Mouse (Mus musculus) kidney, adult 2 months (tissue): ENCODE data around the gene Olfr1054. TPM values are rescaled to one million over a fixed set of nuclear protein-coding genes. Genes with fewer than 3 reads are reported as not detected.
"Not testable (repeated sequence)": the region's sequence is repeated elsewhere in the genome, so short reads cannot be mapped to it uniquely, and the experiment has no call there.

ENCODE experiments used
- DNase-seq: peaks from one replicate; pipeline ENCODE4 v3.0.0; 2021
- H3K27ac ChIP-seq: fragments of 200-500 bp; 2 replicates; pipeline ENCODE4 v1.5.1; 2012; ENCODE audit warnings: low read depth, low read length, control low read depth, inconsistent platforms; ENCODE audit not compliant: insufficient read depth
- H3K27me3 ChIP-seq: fragments of 200-500 bp; replicated peaks from 2 replicates; pipeline ENCODE4 v1.6.1; 2012; ENCODE audit warnings: mild to moderate bottlenecking, moderate library complexity, low read length, inconsistent platforms; ENCODE audit not compliant: control insufficient read depth, insufficient read depth
- H3K36me3 ChIP-seq: fragments of 200-500 bp; 2 replicates; pipeline ENCODE4 v1.6.1; 2012; ENCODE audit warnings: mild to moderate bottlenecking, moderate library complexity, low read length, inconsistent platforms; ENCODE audit not compliant: control insufficient read depth, insufficient read depth
- H3K4me1 ChIP-seq: fragments of 200-500 bp; 2 replicates; pipeline ENCODE4 v1.6.1; 2011; ENCODE audit warnings: low read length; ENCODE audit not compliant: control insufficient read depth, insufficient read depth
- H3K4me3 ChIP-seq: fragments of 200-500 bp; 2 replicates; pipeline ENCODE4 v1.5.1; 2011; ENCODE audit warnings: mild to moderate bottlenecking, low read depth, low read length, control low read depth; ENCODE audit not compliant: insufficient read depth
- CTCF ChIP-seq: fragments of 200-500 bp; conservative IDR thresholded peaks from 2 replicates; pipeline ENCODE4 v1.5.1; 2011; ENCODE audit warnings: low read depth, mild to moderate bottlenecking, control low read depth, low read length, moderate library complexity, mixed read lengths; ENCODE audit not compliant: insufficient read depth, insufficient read length
- POLR2A ChIP-seq: fragments of 200-500 bp; IDR thresholded peaks from one replicate; pipeline ENCODE4 v1.6.1; 2011; ENCODE audit warnings: low read depth, low read length, control low read depth
- WGBS: fragments of 180-500 bp; shearing (Covaris S2); methylation state at CpG from one replicate; pipeline ENCODE4 v1.1.7; 2018; 5-methylcytosine and 5-hydroxymethylcytosine counted together
- polyA plus RNA-seq: library from polyadenylated mRNA; depleted of rRNA; stranded (reverse); fragments of >200 nt; gene quantifications from 2 replicates; pipeline ENCODE4 v1.2.3, GENCODE M21; 2012; rRNA removed

Gene Olfr1054
- polyA plus RNA-seq = not detected in 2 replicates

- Histone ChIP-seq H3K36me3 (no peaks in the 10 kb centered on the region), H3K27me3 (no peaks in the 10 kb centered on the region), H3K27ac (no peak within 1 kb of the TSS), H3K4me1 (no peaks in the 10 kb centered on the region), H3K4me3 (no peak within 1 kb of the TSS)
- DNase-seq = no peak
- WGBS = 80% methylated on average over 3 of the region's 3 CpGs
- TF ChIP-seq CTCF (no peak), POLR2A (no peak)
These were observed at the start of gene Olfr1054 for GRCm38 (mm10) chr2:86335333-86335732. Gene Olfr1054, minus strand, starts transcription at chr2:86335433.

GRCm38 (mm10) chr2:86378293-86378692, 43.1 kb upstream of the Olfr1054 start, which contains the start of gene Olfr1057:
Gene Olfr1057, minus strand, starts transcription at chr2:86378393.
- no peaks in the 10 kb centered on the region for H3K4me1 ChIP-seq
- H3K27ac ChIP-seq = no peak within 1 kb of the TSS
- no peak within 1 kb of the TSS for H3K4me3 ChIP-seq
- no peaks in the 10 kb centered on the region for H3K27me3 ChIP-seq
- DNase-seq = no peak
- H3K36me3 ChIP-seq = no peaks in the 10 kb centered on the region
- TF ChIP-seq POLR2A (no peak), CTCF (no peak)

GRCm38 (mm10) chr2:86366342-86366741, 31.1 kb upstream of the Olfr1054 start:
- not testable (repeated sequence) for H3K27ac ChIP-seq, H3K4me1 ChIP-seq, H3K27me3 ChIP-seq, H3K4me3 ChIP-seq, H3K36me3 ChIP-seq, DNase-seq
- WGBS = 100% methylated on average over 1 of the region's 6 CpGs

- Histone ChIP-seq H3K4me1 (no peaks in the 10 kb centered on the region), H3K27ac (no peak within 1 kb of the TSS), H3K36me3 (no peaks in the 10 kb centered on the region), H3K27me3 (no peaks in the 10 kb centered on the region), H3K4me3 (no peak within 1 kb of the TSS)
- no peak for DNase-seq
- TF ChIP-seq POLR2A = no peak
- TF ChIP-seq CTCF = no peak
These were observed 27.1 kb upstream of the Olfr1054 start, which contains the start of gene Olfr1056 for GRCm38 (mm10) chr2:86362369-86362768. Gene Olfr1056, minus strand, starts transcription at chr2:86362469.

GRCm38 (mm10) chr2:86351751-86352150, 16.5 kb upstream of the Olfr1054 start:
- not testable (repeated sequence) for H3K27me3 ChIP-seq, H3K4me3 ChIP-seq, H3K27ac ChIP-seq, H3K36me3 ChIP-seq, DNase-seq, H3K4me1 ChIP-seq
- 94% methylated on average over 1 of the region's 1 CpGs for WGBS

GRCm38 (mm10) chr2:86350184-86350583, 15.0 kb upstream of the Olfr1054 start, which contains the start of gene Olfr1055:
Gene Olfr1055, minus strand, starts transcription at chr2:86350284.
- Histone ChIP-seq H3K27ac (no peak within 1 kb of the TSS), H3K27me3 (no peaks in the 10 kb centered on the region), H3K4me1 (no peaks in the 10 kb centered on the region), H3K4me3 (no peak within 1 kb of the TSS), H3K36me3 (no peaks in the 10 kb centered on the region)
- WGBS = 83% methylated on average over 5 of the region's 5 CpGs
- DNase-seq = no peak
- TF ChIP-seq POLR2A (no peak), CTCF (no peak)

- WGBS = 51% methylated on average over 3 of the region's 3 CpGs
- Histone ChIP-seq H3K4me3 (no peak within 1 kb of the TSS), H3K4me1 (no peaks in the 10 kb centered on the region), H3K36me3 (no peaks in the 10 kb centered on the region), H3K27me3 (no peaks in the 10 kb centered on the region), H3K27ac (no peak within 1 kb of the TSS)
- TF ChIP-seq CTCF (no peak), POLR2A (no peak)
- no peak for DNase-seq
These were observed 20.0 kb downstream of the Olfr1054 start, which contains the start of gene Olfr1053 for GRCm38 (mm10) chr2:86315184-86315583. Gene Olfr1053, minus strand, starts transcription at chr2:86315284.

GRCm38 (mm10) chr2:86292155-86292554, 43.1 kb downstream of the Olfr1054 start, which contains the start of gene Olfr1052:
Gene Olfr1052, plus strand, starts transcription at chr2:86292455.
- TF ChIP-seq CTCF (no peak), POLR2A (no peak)
- H3K4me1 ChIP-seq = no peaks in the 10 kb centered on the region
- no peak for DNase-seq
- H3K27me3 ChIP-seq = no peaks in the 10 kb centered on the region
- H3K36me3 ChIP-seq = no peaks in the 10 kb centered on the region
- H3K4me3 ChIP-seq = no peak within 1 kb of the TSS
- H3K27ac ChIP-seq = no peak within 1 kb of the TSS

Other genes starting within 250 kb of the Olfr1054 start
- gene Olfr1037, start 248.0 kb downstream of the Olfr1054 start, polyA plus RNA-seq = not detected in 2 replicates
- gene Olfr1039, start 199.5 kb downstream of the Olfr1054 start, polyA plus RNA-seq = not detected in 2 replicates
- gene Olfr1040, start 188.7 kb downstream of the Olfr1054 start, polyA plus RNA-seq = not detected in 2 replicates
- not detected in 2 replicates for gene Olfr1042, start 173.6 kb downstream of the Olfr1054 start, polyA plus RNA-seq
- not detected in 2 replicates for gene Olfr1043, start 167.9 kb downstream of the Olfr1054 start, polyA plus RNA-seq
- not detected in 2 replicates for gene Olfr1044, start 157.6 kb downstream of the Olfr1054 start, polyA plus RNA-seq
- not detected in 2 replicates for gene Olfr52, start 149.8 kb downstream of the Olfr1054 start, polyA plus RNA-seq
- not detected in 2 replicates for gene Olfr1045, start 132.4 kb downstream of the Olfr1054 start, polyA plus RNA-seq
- not detected in 2 replicates for gene Olfr1046, start 116.1 kb downstream of the Olfr1054 start, polyA plus RNA-seq
- not detected in 2 replicates for gene Olfr1047, start 104.0 kb downstream of the Olfr1054 start, polyA plus RNA-seq
- gene Olfr1048, start 95.1 kb downstream of the Olfr1054 start, polyA plus RNA-seq = not detected in 2 replicates
- gene Olfr1049, start 77.1 kb downstream of the Olfr1054 start, polyA plus RNA-seq = not detected in 2 replicates
- not detected in 2 replicates for gene Olfr1051, start 56.3 kb downstream of the Olfr1054 start, polyA plus RNA-seq
- gene Olfr1052, start 43.0 kb downstream of the Olfr1054 start, polyA plus RNA-seq = not detected in 2 replicates
- gene Olfr1053, start 20.1 kb downstream of the Olfr1054 start, polyA plus RNA-seq = not detected in 2 replicates
- gene Olfr1055, start 14.9 kb upstream of the Olfr1054 start, polyA plus RNA-seq = not detected in 2 replicates
- not detected in 2 replicates for gene Olfr1056, start 27.0 kb upstream of the Olfr1054 start, polyA plus RNA-seq
- not detected in 2 replicates for gene Olfr1057, start 43.0 kb upstream of the Olfr1054 start, polyA plus RNA-seq
- gene Olfr1058, start 53.1 kb upstream of the Olfr1054 start, polyA plus RNA-seq = not detected in 2 replicates
- gene Olfr1061, start 78.6 kb upstream of the Olfr1054 start, polyA plus RNA-seq = not detected in 2 replicates
- gene Olfr1062, start 91.3 kb upstream of the Olfr1054 start, polyA plus RNA-seq = not detected in 2 replicates
- gene Olfr1065, start 115.2 kb upstream of the Olfr1054 start, polyA plus RNA-seq = not detected in 2 replicates
- not detected in 2 replicates for gene Olfr1066, start 120.8 kb upstream of the Olfr1054 start, polyA plus RNA-seq
- gene Olfr228, start 152.0 kb upstream of the Olfr1054 start, polyA plus RNA-seq = not detected in 2 replicates
- not detected in 2 replicates for gene Olfr1076, start 173.0 kb upstream of the Olfr1054 start, polyA plus RNA-seq
- not detected in 2 replicates for gene Olfr1079, start 207.0 kb upstream of the Olfr1054 start, polyA plus RNA-seq
- not detected in 2 replicates for gene Olfr1080, start 222.8 kb upstream of the Olfr1054 start, polyA plus RNA-seq